Mouse (Mus musculus) lung, postnatal 0 days (tissue): ENCODE data around the gene Hoxa3.

Source experiments
- CTCF ChIP-seq: IDR thresholded peaks from 2 replicates; pipeline ENCODE4 v1.5.1; 2016; ENCODE audit warnings: antibody characterized with exemption, mild to moderate bottlenecking
- EP300 ChIP-seq: IDR thresholded peaks from 2 replicates; pipeline ENCODE4 v1.6.1; 2016; ENCODE audit warnings: antibody characterized with exemption, mild to moderate bottlenecking, control low read depth

GRCm38 (mm10) chr6:52203371-52204049, 9.6 kb downstream of the Hoxa3 start:
- TF ChIP-seq CTCF (no peak), EP300 (no peak)
